Mouse (Mus musculus) Patski (cell line): Measurements from ENCODE around the gene Pigp. TPM values are rescaled to one million over a fixed set of nuclear protein-coding genes. Genes with fewer than 3 reads are reported as not detected.

Experiments used
- ATAC-seq: fragments of 100-300 bp; one replicate; pipeline ENCODE4 v1.8.0; 2021
- CTCF ChIA-PET: fragments of 350-600 bp; sonication (Branson Sonifier 250); formaldehyde crosslinking; loops from one replicate; lab custom pipeline; 2022; ENCODE audit warnings: inconsistent platforms; lab: Charles Lee
- POLR2A ChIA-PET: fragments of 350-600 bp; sonication (Branson Sonifier 250); formaldehyde crosslinking; loops from one replicate; lab custom pipeline; 2022; ENCODE audit warnings: antibody characterized with exemption, inconsistent platforms; lab: Charles Lee
- DNase-seq: peaks from one replicate; pipeline ENCODE4 v3.0.0-alpha.2; 2011; ENCODE audit warnings: low read depth, low spot score
- H3K27me3 ChIP-seq: fragments of 371-371 bp; one replicate; pipeline ENCODE4 v1.5.1; 2021
- CTCF ChIP-seq: fragments of 100-300 bp; IDR thresholded peaks from one replicate; pipeline ENCODE4 v1.5.1; 2021
- in situ Hi-C: fragments of 300-500 bp; cut with MboI; formaldehyde crosslinking; loops from 3 replicates; pipeline ENCODE4 v1.11.1; 2018; ENCODE audit warnings: low pct_unique_long_range_greater_than_20kb, mixed read lengths
- polyA plus RNA-seq: library from polyadenylated mRNA; unstranded; gene quantifications from one replicate; pipeline ENCODE4 v1.2.3, GENCODE M21; 2021

Pigp gene
- polyA plus RNA-seq, result 88.2 TPM

DNA sequence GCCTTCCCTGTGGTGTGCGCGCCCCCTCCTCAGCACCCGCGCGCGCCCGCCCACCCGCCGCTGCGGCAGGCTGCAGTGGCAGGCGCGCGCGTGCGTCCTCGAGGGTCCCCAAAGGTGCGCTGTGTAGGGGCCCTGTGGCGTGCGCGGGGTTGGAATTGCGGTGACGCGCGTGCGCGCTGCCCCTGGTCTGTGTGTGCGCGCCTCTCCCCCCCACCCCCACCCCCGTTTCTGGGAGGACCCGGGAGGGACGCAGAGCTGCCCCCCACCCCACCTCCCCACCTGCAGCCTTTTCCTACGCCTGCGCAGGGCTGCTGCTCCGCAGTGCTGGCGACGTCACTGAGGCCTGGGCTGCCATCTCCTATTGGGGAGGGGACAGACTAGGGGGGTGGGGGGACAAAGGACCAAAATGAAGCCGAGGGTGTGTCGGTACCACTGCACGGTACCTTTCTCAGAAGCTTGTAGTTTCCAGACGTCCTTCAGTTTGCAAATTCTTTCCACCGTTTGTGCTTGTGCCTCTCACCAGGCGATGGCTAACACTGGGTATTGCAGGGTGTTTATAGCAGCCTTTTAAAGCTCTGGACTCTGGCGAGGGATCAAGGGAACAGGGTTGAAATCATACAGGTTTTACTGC is at the start of gene Pigp:
Gene Pigp (minus strand): TSS at position 542 of the 631 bp plus-strand sequence.
- DNase-seq (no peak), ATAC-seq (peak; percentile 67)
- TF ChIP-seq CTCF, result no peak
- POLR2A ChIA-PET, result interaction anchor here (1.0 to 1.2 kb wide), 2 partner anchors 22 to 58 kb away, joined by 3 to 5 read pairs; partner anchors contain the start of gene Hlcs
- in situ Hi-C loops, result no loop called here
- no peaks in the 10 kb centered on the region for H3K27me3 ChIP-seq
- CTCF ChIA-PET, result interaction anchor here (0.6 kb wide), 1 partner anchor 13 kb away, joined by 3 read pairs; no protein-coding TSS in a partner anchor

DNA sequence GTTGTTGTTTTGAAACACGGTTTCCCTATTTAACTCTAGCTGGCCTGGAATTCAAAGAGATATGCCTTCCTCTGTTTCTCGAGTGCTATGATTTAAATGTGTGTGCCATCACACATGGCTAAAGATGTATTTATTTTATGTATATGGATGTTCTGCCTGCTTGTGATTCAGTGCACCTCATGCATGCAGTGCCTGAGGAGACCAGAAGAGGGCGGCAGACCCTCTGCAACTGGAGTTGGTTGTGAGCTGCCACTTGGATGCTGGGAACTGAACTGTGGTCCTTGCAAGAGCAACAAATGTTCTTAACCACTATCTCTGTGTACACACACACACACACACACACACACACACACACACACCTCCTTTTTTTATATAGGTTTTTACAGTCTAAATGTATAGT is 48.9 kb upstream of the Pigp start:
- H3K27me3 ChIP-seq, result no peaks in the 10 kb centered on the region
- ATAC-seq, result no peak
- CTCF ChIA-PET, result interaction anchor here (0.9 to 1.5 kb wide), 3 partner anchors 9 to 21 kb away, joined by 3 to 4 read pairs (median 3); no protein-coding TSS in a partner anchor
- TF ChIP-seq CTCF, result peak; percentile 59
- DNase-seq, result no peak
- POLR2A ChIA-PET, result no interaction called here
- in situ Hi-C loops, result no loop called here

GRCm38 (mm10) chr16:94414151-94414550 is 42.5 kb upstream of the Pigp start:
- ATAC-seq, result no peak
- POLR2A ChIA-PET, result no interaction called here
- no peaks in the 10 kb centered on the region for H3K27me3 ChIP-seq
- in situ Hi-C loops, result no loop called here
- no peak for TF ChIP-seq CTCF
- DNase-seq, result no peak
- CTCF ChIA-PET, result no interaction called here

GRCm38 (mm10) chr16:94412760-94413159 is 41.1 kb upstream of the Pigp start:
- no peaks in the 10 kb centered on the region for H3K27me3 ChIP-seq
- ChIA-PET CTCF (interaction anchor here (1.0 kb wide), 1 partner anchor 17 kb away, joined by 3 read pairs; no protein-coding TSS in a partner anchor), POLR2A (no interaction called here)
- no peak for DNase-seq
- no peak for TF ChIP-seq CTCF
- no peak for ATAC-seq
- in situ Hi-C loops, result no loop called here

DNA sequence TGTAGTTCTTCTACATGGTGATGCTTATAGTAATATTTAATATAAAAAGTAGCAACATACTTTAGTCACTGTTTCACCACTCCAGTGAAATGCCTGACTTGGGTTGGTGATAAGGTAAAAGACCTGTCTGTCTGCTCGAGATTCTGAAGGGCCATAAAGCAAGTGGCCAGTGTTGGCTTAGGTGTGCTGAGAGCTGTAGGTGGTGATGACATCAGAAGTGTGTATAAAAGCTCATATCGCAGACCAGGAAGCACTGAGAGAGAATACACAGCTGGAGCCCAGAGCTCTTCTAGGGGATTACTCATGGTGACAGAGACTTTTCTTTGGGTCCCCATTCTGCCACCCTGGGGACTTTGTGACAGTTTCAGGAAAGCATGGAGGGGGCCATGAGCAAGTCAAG is 40.6 kb upstream of the Pigp start:
- DNase-seq (no peak), ATAC-seq (no peak)
- in situ Hi-C loops, result no loop called here
- CTCF ChIA-PET, result interaction anchor here (1.0 kb wide), 1 partner anchor 17 kb away, joined by 3 read pairs; no protein-coding TSS in a partner anchor
- POLR2A ChIA-PET, result no interaction called here
- no peaks in the 10 kb centered on the region for H3K27me3 ChIP-seq
- TF ChIP-seq CTCF, result no peak

DNA sequence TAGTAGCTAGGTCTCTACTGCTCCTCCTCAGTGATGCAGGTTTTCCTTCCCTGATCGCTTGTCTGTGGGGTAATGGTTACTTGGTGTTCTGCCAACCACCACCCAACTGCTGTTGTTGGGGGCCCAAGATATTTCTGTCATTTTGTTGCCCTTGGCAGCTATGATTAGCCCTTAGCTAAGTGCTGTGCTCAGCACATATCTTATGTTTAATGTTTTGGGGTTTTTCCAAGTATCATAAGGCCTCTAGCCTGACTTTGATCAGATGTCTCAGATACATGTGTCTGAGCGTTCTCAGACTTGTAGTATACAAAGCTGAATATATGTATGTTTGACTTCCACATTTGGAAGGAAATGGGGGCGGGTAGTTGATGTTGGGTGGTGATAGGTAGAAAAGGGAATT is 39.6 kb upstream of the Pigp start:
- ChIA-PET CTCF (interaction anchor here (1.1 to 1.6 kb wide), 3 partner anchors 9 to 33 kb away, joined by 3 to 4 read pairs (median 4); no protein-coding TSS in a partner anchor), POLR2A (interaction anchor here (0.7 to 0.9 kb wide), 2 partner anchors 14 to 109 kb away, joined by 3 to 4 read pairs; no protein-coding TSS in a partner anchor)
- DNase-seq (no peak), ATAC-seq (no peak)
- H3K27me3 ChIP-seq, result no peaks in the 10 kb centered on the region
- in situ Hi-C loops, result no loop called here
- TF ChIP-seq CTCF, result no peak

DNA sequence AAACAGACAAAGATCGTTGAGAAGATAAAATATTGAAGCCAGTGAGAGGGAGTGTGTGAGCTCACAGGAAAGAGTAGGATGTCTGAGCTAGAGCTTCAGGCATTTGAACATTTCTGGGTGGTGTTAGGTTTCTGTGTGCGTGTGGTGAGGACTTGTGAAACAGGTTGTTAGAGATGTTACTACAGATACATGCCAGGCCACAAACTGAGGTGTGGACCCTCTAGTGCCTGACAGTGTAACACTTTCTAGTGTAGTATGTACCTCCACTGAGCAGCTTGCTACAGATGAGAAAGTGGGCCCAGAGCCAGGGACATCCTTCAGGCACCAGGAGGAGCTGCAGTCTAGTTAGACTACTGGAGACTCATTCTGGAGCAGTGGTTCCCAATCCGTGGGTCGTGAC is 30.5 kb upstream of the Pigp start:
- H3K27me3 ChIP-seq, result no peaks in the 10 kb centered on the region
- in situ Hi-C loops, result no loop called here
- POLR2A ChIA-PET, result no interaction called here
- no peak for TF ChIP-seq CTCF
- ATAC-seq, result peak; percentile 57
- CTCF ChIA-PET, result interaction anchor here (0.8 to 1.2 kb wide), 2 partner anchors 9 to 18 kb away, joined by 3 read pairs; no protein-coding TSS in a partner anchor
- DNase-seq, result peak; percentile 6

- POLR2A ChIA-PET, result no interaction called here
- ATAC-seq (no peak), DNase-seq (no peak)
- no peaks in the 10 kb centered on the region for H3K27me3 ChIP-seq
- in situ Hi-C loops, result no loop called here
- CTCF ChIA-PET, result interaction anchor here (0.8 to 1.2 kb wide), 2 partner anchors 8 to 17 kb away, joined by 3 read pairs; no protein-coding TSS in a partner anchor
- TF ChIP-seq CTCF, result no peak
These were observed 30.0 kb upstream of the Pigp start for GRCm38 (mm10) chr16:94401636-94402035.

GRCm38 (mm10) chr16:94399141-94399540 is 27.5 kb upstream of the Pigp start:
- in situ Hi-C loops, result no loop called here
- no peaks in the 10 kb centered on the region for H3K27me3 ChIP-seq
- ATAC-seq (no peak), DNase-seq (no peak)
- TF ChIP-seq CTCF, result no peak
- ChIA-PET POLR2A (no interaction called here), CTCF (interaction anchor here (1.4 to 1.5 kb wide), 2 partner anchors 21 kb away, joined by 3 read pairs; no protein-coding TSS in a partner anchor)

DNA sequence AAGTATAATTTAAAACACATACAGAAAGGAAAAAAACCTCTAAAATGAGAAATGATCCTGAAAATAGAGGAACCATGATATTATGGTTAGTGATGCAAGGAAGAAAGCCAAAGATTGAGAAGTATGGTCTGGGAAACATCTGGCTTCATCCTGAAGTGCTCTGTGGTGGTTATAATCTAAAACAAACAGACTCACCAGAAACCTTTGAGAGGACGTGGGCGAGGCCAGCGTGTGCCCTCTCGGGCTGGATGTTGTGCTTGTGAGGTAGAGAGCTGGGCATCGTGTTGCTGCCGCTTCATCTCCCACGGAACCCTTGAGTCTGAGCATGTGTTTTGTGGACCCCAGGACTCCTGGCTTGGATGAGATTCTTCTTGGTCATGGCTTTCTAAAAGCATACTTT is 25.0 kb upstream of the Pigp start:
- CTCF ChIA-PET, result no interaction called here
- no peak for TF ChIP-seq CTCF
- no peaks in the 10 kb centered on the region for H3K27me3 ChIP-seq
- ATAC-seq (no peak), DNase-seq (no peak)
- POLR2A ChIA-PET, result no interaction called here
- in situ Hi-C loops, result no loop called here

- TF ChIP-seq CTCF, result no peak
- in situ Hi-C loops, result no loop called here
- H3K27me3 ChIP-seq, result no peaks in the 10 kb centered on the region
- ATAC-seq, result no peak
- ChIA-PET POLR2A (no interaction called here), CTCF (interaction anchor here (1.3 to 1.5 kb wide), 3 partner anchors 16 to 17 kb away, joined by 3 read pairs; no protein-coding TSS in a partner anchor)
- no peak for DNase-seq
These were observed 23.4 kb upstream of the Pigp start for GRCm38 (mm10) chr16:94395051-94395450.
